Mouse (Mus musculus) midbrain, postnatal 0 days (tissue): ENCODE results near the gene Cacna1c. TPM values are rescaled to one million over a fixed set of nuclear protein-coding genes. Genes with fewer than 3 reads are reported as not detected.

Source experiments
- ATAC-seq: fragments of 200-750 bp; cut with Nextera tagmentation; 2 replicates; pipeline ENCODE4 v1.8.0; 2017; ENCODE audit warnings: moderate number of reproducible peaks, mild to moderate bottlenecking, moderate TSS enrichment, moderate library complexity; ENCODE audit not compliant: low FRiP score
- DNase-seq: peaks from one replicate; pipeline ENCODE4 v3.0.0-alpha.2; 2015; ENCODE audit warnings: low spot score
- H3K27ac ChIP-seq: fragments of 300-500 bp; sonication (generic); 2 replicates; pipeline ENCODE4 v1.5.1; 2014; ENCODE audit warnings: low read depth, mild to moderate bottlenecking, low read length, mixed read lengths
- H3K27me3 ChIP-seq: fragments of 300-500 bp; sonication (generic); 2 replicates; pipeline ENCODE4 v1.6.1; 2014; ENCODE audit warnings: low read length, control low read depth, mixed read lengths; ENCODE audit not compliant: insufficient read depth
- H3K36me3 ChIP-seq: fragments of 300-500 bp; sonication (generic); 2 replicates; pipeline ENCODE4 v1.6.1; 2014; ENCODE audit warnings: low read length, control low read depth, mixed read lengths; ENCODE audit not compliant: insufficient read depth
- H3K4me1 ChIP-seq: fragments of 300-500 bp; sonication (generic); 2 replicates; pipeline ENCODE4 v1.6.1; 2014; ENCODE audit warnings: mild to moderate bottlenecking, control low read depth, antibody characterized with exemption, low read length, mixed read lengths; ENCODE audit not compliant: insufficient read depth
- H3K4me2 ChIP-seq: fragments of 300-500 bp; sonication (generic); 2 replicates; pipeline ENCODE4 v1.6.1; 2014; ENCODE audit warnings: low read depth, mild to moderate bottlenecking, low read length, mixed read lengths; ENCODE audit not compliant: poor library complexity, severe bottlenecking
- H3K4me3 ChIP-seq: fragments of 300-500 bp; sonication (generic); 2 replicates; pipeline ENCODE4 v1.5.1; 2014; ENCODE audit warnings: low read depth, mild to moderate bottlenecking, low read length, moderate library complexity
- H3K9ac ChIP-seq: fragments of 300-500 bp; sonication (generic); replicated peaks from 2 replicates; pipeline ENCODE4 v1.6.1; 2014; ENCODE audit warnings: mild to moderate bottlenecking, low read length, moderate library complexity, mixed read lengths; ENCODE audit not compliant: poor library complexity, severe bottlenecking
- H3K9me3 ChIP-seq: fragments of 300-500 bp; sonication (generic); 2 replicates; pipeline ENCODE4 v1.6.1; 2016; ENCODE audit warnings: low read length, control low read depth
- CTCF ChIP-seq: IDR thresholded peaks from 2 replicates; pipeline ENCODE4 v1.5.1; 2016; ENCODE audit warnings: antibody characterized with exemption, mild to moderate bottlenecking
- whole genome bisulfite sequencing: fragments of 180-500 bp; shearing (Covaris S2); extraction: QIAGEN DNeasy Blood & Tissue Kit; methylation state at CpG from one replicate; pipeline ENCODE4 v1.1.7; 2014; 5-methylcytosine and 5-hydroxymethylcytosine counted together
- polyA plus RNA-seq: library from polyadenylated mRNA; unstranded; fragments of >200 nt; fragmentation: Nextera tagmentation; extraction: Ambion mirVana; gene quantifications from 2 replicates; pipeline ENCODE4 v1.2.1, GENCODE M21; 2015
- total RNA-seq: library from RNA; depleted of rRNA; stranded (reverse); fragments of >200 nt; gene quantifications from 2 replicates; pipeline ENCODE4 v1.2.3, GENCODE M21; 2014

Gene Cacna1c
- total and polyA plus RNA-seq, 2 experiments from 2014 or later, result 4.9 to 33.9 TPM

DNA sequence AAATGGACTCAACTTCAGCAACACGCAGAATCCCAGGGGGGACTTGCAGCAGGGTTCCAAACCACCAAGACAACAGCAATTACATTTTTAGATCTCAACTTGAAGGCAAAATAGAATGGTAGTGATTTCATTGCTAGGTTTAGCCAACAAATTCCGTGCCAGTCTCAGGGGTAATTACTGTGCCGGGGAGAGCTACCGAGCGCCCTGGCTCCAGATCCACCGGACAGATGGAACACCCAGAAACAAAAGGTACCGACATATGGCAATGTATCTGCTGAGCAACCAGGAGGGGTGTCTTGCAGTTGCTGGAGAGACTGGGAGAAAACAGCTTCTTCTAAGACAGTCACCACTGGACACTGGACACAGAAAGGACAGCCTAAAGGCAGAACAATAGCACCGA lies 442.4 kb downstream of the Cacna1c start:
- whole genome bisulfite sequencing, result 67% methylated on average over 8 of the region's 8 CpGs
- no peaks in the 10 kb centered on the region for H3K9me3 ChIP-seq
- ATAC-seq (no peak), DNase-seq (peak; percentile 63)
- no peaks in the 10 kb centered on the region for H3K27me3 ChIP-seq
- no peak overlapping the region for H3K27ac ChIP-seq
- peaks cover 20% of the 10 kb centered on the region for H3K36me3 ChIP-seq
- no peak overlapping the region for H3K4me2 ChIP-seq
- H3K4me1 ChIP-seq, result no peaks in the 10 kb centered on the region
- no peak overlapping the region for H3K4me3 ChIP-seq
- H3K9ac ChIP-seq, result no peak overlapping the region
- TF ChIP-seq CTCF, result no peak

DNA sequence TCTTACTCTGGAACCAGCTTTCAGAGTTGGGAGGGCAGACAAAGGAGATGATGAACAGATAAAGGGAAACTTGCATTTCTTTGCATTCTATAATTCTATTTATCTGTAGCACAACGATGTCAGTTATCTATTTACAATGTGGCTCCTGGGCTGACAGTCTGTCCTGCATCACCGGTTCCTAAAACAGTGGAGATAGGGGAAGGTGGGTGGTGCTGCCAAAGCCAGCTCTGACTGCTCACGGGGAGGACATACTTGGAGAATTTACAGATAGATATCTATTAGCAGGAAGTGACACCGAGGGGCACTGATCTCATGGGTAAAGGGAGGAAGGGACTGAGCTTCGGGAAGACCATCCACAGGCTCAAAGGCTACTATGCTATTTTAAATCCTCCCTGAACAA lies 443.2 kb downstream of the Cacna1c start:
- 79% methylated on average over 5 of the region's 5 CpGs for WGBS
- no peak for ATAC-seq
- H3K27ac ChIP-seq, result no peak overlapping the region

DNA sequence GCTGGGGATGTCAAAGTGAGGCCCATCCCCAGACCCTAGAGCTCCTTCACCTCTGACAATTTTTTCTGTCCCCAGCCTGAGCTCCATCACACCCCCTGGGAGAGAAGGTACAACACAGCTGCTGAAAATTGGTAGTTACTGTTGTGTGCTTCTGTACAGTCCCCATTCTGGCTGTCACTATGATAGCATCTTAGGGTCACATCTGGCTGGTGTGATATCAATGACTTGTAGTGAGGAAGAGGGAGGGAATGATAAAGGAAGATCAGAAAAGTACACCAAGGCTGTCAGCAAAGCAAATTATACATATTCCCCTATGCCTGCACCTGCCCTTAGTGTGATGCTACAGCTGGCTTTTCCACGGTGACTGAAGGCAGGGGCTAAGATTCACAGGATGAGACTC lies 446.9 kb downstream of the Cacna1c start:
- peaks cover 16% of the 10 kb centered on the region for H3K36me3 ChIP-seq
- ATAC-seq, result no peak

More for the DNA sequence above, 443.2 kb downstream of the Cacna1c start:
- no peak for DNase-seq
- peaks cover 20% of the 10 kb centered on the region for H3K36me3 ChIP-seq
- H3K4me1 ChIP-seq, result no peaks in the 10 kb centered on the region
- no peak for TF ChIP-seq CTCF
- no peaks in the 10 kb centered on the region for H3K27me3 ChIP-seq
- no peaks in the 10 kb centered on the region for H3K9me3 ChIP-seq
- H3K9ac ChIP-seq, result no peak overlapping the region
- H3K4me3 ChIP-seq, result no peak overlapping the region
- no peak overlapping the region for H3K4me2 ChIP-seq

DNA sequence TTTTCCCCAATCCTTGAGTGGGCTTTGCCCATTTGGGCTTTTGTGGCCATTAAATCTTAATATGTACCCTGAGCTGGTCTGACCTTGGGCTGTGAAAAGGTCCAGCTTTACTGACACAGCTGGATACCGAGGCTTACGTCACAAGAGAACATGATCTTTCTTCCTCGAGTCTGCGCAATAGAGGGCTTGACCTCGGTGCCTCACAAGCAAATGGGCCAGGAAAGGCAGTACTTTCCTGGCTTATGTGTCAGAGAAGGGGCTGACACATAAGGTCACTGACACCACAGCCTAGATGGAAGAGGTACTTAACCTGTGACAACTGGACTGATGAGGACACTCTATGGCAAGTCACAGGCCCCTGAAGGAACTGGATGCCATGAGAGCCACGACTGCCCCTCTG lies 453.5 kb downstream of the Cacna1c start:
- Histone ChIP-seq H3K9me3 (no peaks in the 10 kb centered on the region), H3K27ac (no peak overlapping the region), H3K4me2 (no peak overlapping the region), H3K4me1 (no peaks in the 10 kb centered on the region; the same call in 1 of the 2 replicates), H3K36me3 (peaks cover 7% of the 10 kb centered on the region; the same call in 1 of the 2 replicates), H3K4me3 (no peak overlapping the region), H3K9ac (no peak overlapping the region), H3K27me3 (no peaks in the 10 kb centered on the region)
- ATAC-seq (no peak), DNase-seq (no peak)
- WGBS, result 89% methylated on average over 6 of the region's 6 CpGs
- no peak for TF ChIP-seq CTCF

More for the DNA sequence above, 446.9 kb downstream of the Cacna1c start:
- Histone ChIP-seq H3K9me3 (no peaks in the 10 kb centered on the region), H3K4me1 (no peaks in the 10 kb centered on the region), H3K27ac (no peak overlapping the region), H3K4me3 (no peak overlapping the region), H3K9ac (no peak overlapping the region), H3K4me2 (no peak overlapping the region), H3K27me3 (no peaks in the 10 kb centered on the region)
- no peak for DNase-seq
- 92% methylated on average over 1 of the region's 1 CpGs for WGBS
- TF ChIP-seq CTCF, result no peak

DNA sequence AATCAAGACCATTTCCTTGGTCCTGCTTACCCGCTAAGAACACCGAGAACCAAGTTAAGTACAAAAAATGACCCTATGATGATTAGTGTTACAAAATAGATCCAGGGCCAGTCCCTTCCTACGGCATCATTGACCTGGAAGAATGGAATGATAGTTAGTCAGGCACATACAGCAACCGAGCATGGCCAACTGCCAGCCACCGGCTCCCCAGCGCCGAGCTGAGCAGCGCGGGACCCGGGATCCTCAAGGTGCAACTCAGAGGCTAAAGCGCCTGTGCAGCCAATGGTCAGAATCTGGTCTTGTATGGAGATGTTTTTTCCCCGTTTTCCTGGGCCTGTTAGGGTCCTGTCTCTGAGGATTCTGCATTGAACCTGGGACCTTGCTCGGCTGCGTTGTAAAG lies 454.4 kb downstream of the Cacna1c start:
- Histone ChIP-seq H3K27ac (no peak overlapping the region), H3K36me3 (peaks cover 7% of the 10 kb centered on the region; the same call in 1 of the 2 replicates), H3K4me1 (no peaks in the 10 kb centered on the region; the same call in 1 of the 2 replicates), H3K9me3 (no peaks in the 10 kb centered on the region), H3K9ac (no peak overlapping the region), H3K27me3 (no peaks in the 10 kb centered on the region), H3K4me3 (no peak overlapping the region), H3K4me2 (no peak overlapping the region)
- DNase-seq (no peak), ATAC-seq (no peak)
- TF ChIP-seq CTCF, result no peak
- WGBS, result 98% methylated on average over 14 of the region's 14 CpGs

DNA sequence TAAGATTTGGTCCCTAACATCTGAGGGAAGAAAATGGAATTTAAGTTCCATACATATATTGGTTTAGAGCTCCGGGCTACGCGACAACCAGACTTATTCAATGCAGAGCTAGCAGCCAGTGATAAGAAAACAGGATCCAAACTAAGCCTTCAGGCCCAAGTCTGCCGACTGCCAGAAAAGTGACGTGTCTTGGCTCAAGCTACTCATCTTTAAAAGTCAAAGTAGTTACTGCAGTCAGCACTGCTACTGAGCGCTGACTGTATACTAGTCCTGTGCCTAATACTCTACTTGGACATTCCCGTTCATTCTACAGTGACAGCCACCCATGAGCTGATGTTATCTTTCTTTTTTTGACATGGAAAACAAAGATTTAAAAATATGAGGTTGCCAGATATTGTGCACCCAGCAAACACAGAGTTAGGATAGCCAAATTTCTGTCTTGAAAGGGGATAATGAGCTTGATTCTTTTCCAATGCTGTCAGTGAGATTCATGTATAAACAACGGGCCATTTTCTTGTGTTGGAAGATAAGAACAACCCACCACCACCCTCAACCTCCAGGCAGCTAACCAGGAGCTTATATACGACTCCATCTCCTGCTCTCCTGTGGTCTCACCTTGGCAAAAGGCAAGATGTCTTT lies 456.1 kb downstream of the Cacna1c start:
- WGBS, result 68% methylated on average over 9 of the region's 9 CpGs
- no peak for TF ChIP-seq CTCF
- H3K27me3 ChIP-seq, result no peaks in the 10 kb centered on the region
- H3K9ac ChIP-seq, result no peak overlapping the region
- H3K4me1 ChIP-seq, result no peaks in the 10 kb centered on the region; the same call in 1 of the 2 replicates
- H3K27ac ChIP-seq, result no peak overlapping the region
- no peak overlapping the region for H3K4me2 ChIP-seq
- no peaks in the 10 kb centered on the region for H3K9me3 ChIP-seq
- peak; percentile 45 for DNase-seq
- no peak for ATAC-seq
- peaks cover 7% of the 10 kb centered on the region; the same call in 1 of the 2 replicates for H3K36me3 ChIP-seq
- no peak overlapping the region for H3K4me3 ChIP-seq
